Mouse (Mus musculus) lung, postnatal 10 days (tissue): Measurements from ENCODE around the gene A2m.

Source experiments
- DNase-seq: peaks from one replicate; pipeline ENCODE4 v3.0.0; 2021

Gene A2m

DNA sequence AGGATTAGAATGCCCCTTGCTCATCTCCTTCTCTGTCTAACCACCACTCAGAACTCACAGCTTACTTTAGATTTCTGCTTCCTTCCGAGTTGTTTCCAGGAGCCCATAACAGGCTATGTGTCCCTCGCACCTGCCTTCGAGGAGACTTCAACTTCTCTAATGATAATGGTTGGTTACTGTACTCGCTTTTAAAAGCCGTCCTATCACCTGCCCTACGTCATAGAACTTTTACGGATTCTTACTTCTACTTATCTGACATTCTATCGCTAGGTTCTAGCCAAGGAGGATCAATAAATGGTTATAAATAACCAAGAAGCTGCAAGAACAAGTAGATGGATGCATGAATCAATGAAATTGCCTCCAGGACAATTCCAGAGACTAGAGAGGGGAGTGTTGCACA is at the start of gene A2m:
TSS of gene A2m (plus strand) at position 301 of the 400 bp plus-strand sequence.
- DNase-seq = no peak

- DNase-seq = no peak
These were observed 45.0 kb upstream of the A2m start for GRCm38 (mm10) chr6:121590131-121590530.

- DNase-seq = no peak
These were observed 34.2 kb upstream of the A2m start for GRCm38 (mm10) chr6:121600927-121601326.

GRCm38 (mm10) chr6:121607861-121608260 is 27.3 kb upstream of the A2m start:
- DNase-seq = no peak

DNA sequence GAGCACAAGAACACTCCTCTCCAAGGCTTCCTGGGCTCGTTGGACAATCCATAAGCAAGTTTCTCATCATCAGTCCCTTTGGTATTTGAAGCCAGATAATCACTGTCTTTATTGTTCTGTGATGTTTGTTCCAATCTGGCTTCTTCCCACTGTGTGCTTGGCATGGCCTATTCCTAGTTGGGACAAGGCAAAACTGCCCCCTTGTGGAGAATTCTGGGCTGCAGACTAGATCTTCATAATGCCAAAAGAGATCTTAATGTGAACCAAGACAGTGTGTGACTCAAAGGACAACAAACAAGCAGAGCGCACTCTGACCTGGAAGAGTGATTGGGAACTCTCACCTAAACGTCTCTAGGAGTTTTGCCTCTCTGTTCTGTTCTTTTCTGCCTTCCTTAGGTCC is 23.4 kb upstream of the A2m start:
- DNase-seq = peak; percentile 54

- no peak for DNase-seq
These were observed 17.7 kb upstream of the A2m start for GRCm38 (mm10) chr6:121617476-121617875.

GRCm38 (mm10) chr6:121622525-121622924 is 12.7 kb upstream of the A2m start:
- DNase-seq = no peak

DNA sequence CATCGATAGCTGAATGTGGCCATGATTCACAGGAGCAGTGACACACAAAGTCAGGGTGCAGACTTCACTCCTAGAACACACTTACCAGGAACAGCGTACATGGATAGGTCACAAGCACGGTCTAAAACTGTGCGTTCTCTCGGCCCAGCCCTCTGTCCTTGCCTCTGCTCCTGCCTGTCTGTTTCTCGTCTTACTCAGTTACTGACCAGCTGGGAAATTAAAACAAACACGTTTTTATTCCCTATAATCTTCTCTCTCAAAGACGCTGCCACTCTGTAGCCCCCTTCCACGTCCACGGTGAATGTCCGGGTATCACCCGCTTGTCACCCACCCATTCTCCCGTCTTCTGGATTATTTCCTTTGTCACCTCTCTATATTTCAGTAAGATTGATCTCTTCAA is 656 bp upstream of the A2m start:
- peak; percentile 3 for DNase-seq

- DNase-seq = peak; percentile 3
These were observed 749 bp downstream of the A2m start for GRCm38 (mm10) chr6:121635878-121636371.

- DNase-seq = no peak
These were observed 13.3 kb downstream of the A2m start for GRCm38 (mm10) chr6:121648499-121648898.
